Mouse (Mus musculus): ENCODE measurements at regions not wholly inside any gene's neighbourhood (a gene's known extent, or its start where the extent isn't known, plus 50 kb on each side); places are given as distances from the start of the nearest gene placed in this dataset.

- intact Hi-C loops (cut with DNase I): no loop called here
- no peak for DNase-seq (ENCODE audit: low spot score in 2 of 2)
Observed at GRCm38 (mm10) chr16:24341736-24342135, 51.6 kb upstream of the Lpp start.

GRCm38 (mm10) chr16:24340646-24341045, 52.7 kb upstream of the Lpp start:
- intact Hi-C loops (cut with DNase I): no loop called here
- no peak for DNase-seq (ENCODE audit: low spot score in 2 of 2)

GRCm38 (mm10) chr16:24339320-24340265, 53.7 kb upstream of the Lpp start:
- DNase-seq (ENCODE audit: low spot score in 2 of 2): peak in 1 of 2 experiments; percentile 36
- intact Hi-C loops (cut with DNase I): no loop called here

GRCm38 (mm10) chr16:24338404-24338803, 54.9 kb upstream of the Lpp start:
- intact Hi-C loops (cut with DNase I): no loop called here
- no peak for DNase-seq (ENCODE audit: low spot score in 2 of 2)

GRCm38 (mm10) chr16:24334389-24334788, 58.9 kb upstream of the Lpp start:
- intact Hi-C loops (cut with DNase I): no loop called here
- no peak for DNase-seq (ENCODE audit: low spot score in 2 of 2)

GRCm38 (mm10) chr16:24331446-24332020, 61.8 kb upstream of the Lpp start:
- intact Hi-C loops (cut with DNase I): no loop called here
- DNase-seq (ENCODE audit: low spot score in 2 of 2): no peak

GRCm38 (mm10) chr16:24326571-24326970, 66.7 kb upstream of the Lpp start:
- intact Hi-C loops (cut with DNase I): no loop called here

GRCm38 (mm10) chr16:24326046-24326445, 67.3 kb upstream of the Lpp start:
- intact Hi-C loops (cut with DNase I): no loop called here
- DNase-seq (ENCODE audit: low spot score in 2 of 2): peak; percentile 33 to 56

More at GRCm38 (mm10) chr16:24326571-24326970, 66.7 kb upstream of the Lpp start:
- DNase-seq (ENCODE audit: low spot score in 2 of 2): no peak

- intact Hi-C loops (cut with DNase I): no loop called here
- no peak for DNase-seq (ENCODE audit: low spot score in 2 of 2)
Observed at GRCm38 (mm10) chr16:24324917-24325316, 68.4 kb upstream of the Lpp start.

GRCm38 (mm10) chr16:24318723-24319437, 74.4 kb upstream of the Lpp start:
- DNase-seq (ENCODE audit: low spot score in 2 of 2): no peak
- intact Hi-C loops (cut with DNase I): no loop called here

GRCm38 (mm10) chr16:24313544-24314326, 79.6 kb upstream of the Lpp start:
- intact Hi-C loops (cut with DNase I): no loop called here
- no peak for DNase-seq (ENCODE audit: low spot score in 2 of 2)

- no peak for DNase-seq (ENCODE audit: low spot score in 2 of 2)
- intact Hi-C loops (cut with DNase I): no loop called here
Observed at GRCm38 (mm10) chr16:24305391-24305790, 87.9 kb upstream of the Lpp start.

- intact Hi-C loops (cut with DNase I): no loop called here
- DNase-seq (ENCODE audit: low spot score in 2 of 2): no peak
Observed at GRCm38 (mm10) chr16:24296790-24297189, 96.5 kb upstream of the Lpp start.

GRCm38 (mm10) chr16:24295626-24296440, 97.5 kb upstream of the Lpp start:
- no peak for DNase-seq (ENCODE audit: low spot score in 2 of 2)
- intact Hi-C loops (cut with DNase I): no loop called here

GRCm38 (mm10) chr16:24284215-24284614, 109.1 kb upstream of the Lpp start:
- intact Hi-C loops (cut with DNase I): loop anchor here (5.0 kb wide), 3 partner anchors 108 to 297 kb away; partner anchors contain the start of genes Bcl6, Gm37419 and Lpp
- no peak for DNase-seq (ENCODE audit: low spot score in 2 of 2)

- intact Hi-C loops (cut with DNase I): loop anchor here (1.0 to 5.0 kb wide), 4 partner anchors 110 to 777 kb away; partner anchors contain the start of genes Bcl6, Gm37419 and Lpp
Observed at GRCm38 (mm10) chr16:24282194-24282683, 111.1 kb upstream of the Lpp start.

GRCm38 (mm10) chr16:24281561-24281960, 111.7 kb upstream of the Lpp start:
- intact Hi-C loops (cut with DNase I): loop anchor here (5.0 kb wide), 3 partner anchors 111 to 294 kb away; partner anchors contain the start of genes Bcl6, Gm37419 and Lpp

More at GRCm38 (mm10) chr16:24282194-24282683, 111.1 kb upstream of the Lpp start:
- peak; percentile 77 to 92 for DNase-seq (ENCODE audit: low spot score in 2 of 2)

GRCm38 (mm10) chr16:24277857-24278256, 115.5 kb upstream of the Lpp start:
- intact Hi-C loops (cut with DNase I): no loop called here
- DNase-seq (ENCODE audit: low spot score in 2 of 2): no peak

More at GRCm38 (mm10) chr16:24281561-24281960, 111.7 kb upstream of the Lpp start:
- DNase-seq (ENCODE audit: low spot score in 2 of 2): no peak
